Mouse (Mus musculus): ENCODE results near the gene Hist1h2bf. TPM values are rescaled to one million over a fixed set of nuclear protein-coding genes. Genes with fewer than 3 reads are reported as not detected.
"Not testable (repeated sequence)": the region's sequence is repeated elsewhere in the genome, so short reads cannot be mapped to it uniquely, and the experiment has no call there.

Gene Hist1h2bf
- 8.5 and 12.9 TPM in 2 replicates for polyA plus RNA-seq (2012)

GRCm38 (mm10) chr13:23573898-23574524, at the start of gene Hist1h2bf, which contains the start of gene Hist1h2ad:
Gene Hist1h2bf (minus strand): TSS chr13:23574196.
Gene Hist1h2ad (plus strand): TSS chr13:23574381.
- not testable (repeated sequence) for TF ChIP-seq GATA1 (IDR thresholded peaks at IDR 0.05; ENCODE audit: low read length)

- TF ChIP-seq GATA1 (IDR thresholded peaks at IDR 0.05; ENCODE audit: low read length), result no peak
These were observed 49.0 kb upstream of the Hist1h2bf start for GRCm38 (mm10) chr13:23622861-23623450.

GRCm38 (mm10) chr13:23622175-23622671, 48.2 kb upstream of the Hist1h2bf start, which contains the start of gene Hist1h1e:
Gene Hist1h1e (minus strand): TSS chr13:23622558.
- TF ChIP-seq GATA1 (IDR thresholded peaks at IDR 0.05; ENCODE audit: low read length), result not testable (repeated sequence)

GRCm38 (mm10) chr13:23621532-23622174, 47.7 kb upstream of the Hist1h2bf start:
- no peak for TF ChIP-seq GATA1 (IDR thresholded peaks at IDR 0.05; ENCODE audit: low read length)

GRCm38 (mm10) chr13:23620733-23621531, 46.9 kb upstream of the Hist1h2bf start, which contains the start of gene Hist1h2be:
Gene Hist1h2be (minus strand): TSS chr13:23621124.
- TF ChIP-seq GATA1 (IDR thresholded peaks at IDR 0.05; ENCODE audit: low read length), result peak; percentile 76

GRCm38 (mm10) chr13:23620056-23620732, 46.2 kb upstream of the Hist1h2bf start:
- no peak for TF ChIP-seq GATA1 (IDR thresholded peaks at IDR 0.05; ENCODE audit: low read length)

GRCm38 (mm10) chr13:23611638-23612037, 37.6 kb upstream of the Hist1h2bf start:
- no peak for TF ChIP-seq GATA1 (IDR thresholded peaks at IDR 0.05; ENCODE audit: low read length)

- no peak for TF ChIP-seq GATA1 (IDR thresholded peaks at IDR 0.05; ENCODE audit: low read length)
These were observed 36.4 kb upstream of the Hist1h2bf start for GRCm38 (mm10) chr13:23610393-23610792.

GRCm38 (mm10) chr13:23609844-23610243, 35.8 kb upstream of the Hist1h2bf start:
- no peak for TF ChIP-seq GATA1 (IDR thresholded peaks at IDR 0.05; ENCODE audit: low read length)

- TF ChIP-seq GATA1 (IDR thresholded peaks at IDR 0.05; ENCODE audit: low read length), result peak; percentile 24
These were observed 35.2 kb upstream of the Hist1h2bf start for GRCm38 (mm10) chr13:23609209-23609608.

- TF ChIP-seq GATA1 (IDR thresholded peaks at IDR 0.05; ENCODE audit: low read length), result no peak
These were observed 31.1 kb upstream of the Hist1h2bf start for GRCm38 (mm10) chr13:23605052-23605451.

GRCm38 (mm10) chr13:23604452-23604851, 30.5 kb upstream of the Hist1h2bf start:
- TF ChIP-seq GATA1 (IDR thresholded peaks at IDR 0.05; ENCODE audit: low read length), result no peak

GRCm38 (mm10) chr13:23603182-23603699, 29.2 kb upstream of the Hist1h2bf start:
- no peak for TF ChIP-seq GATA1 (IDR thresholded peaks at IDR 0.05; ENCODE audit: low read length)

GRCm38 (mm10) chr13:23597957-23598356, 24.0 kb upstream of the Hist1h2bf start:
- TF ChIP-seq GATA1 (IDR thresholded peaks at IDR 0.05; ENCODE audit: low read length), result no peak
